Mouse (Mus musculus) lung, postnatal 0 days (tissue): ENCODE data around the gene Safb.

Experiments used
- CTCF ChIP-seq: IDR thresholded peaks from 2 replicates; pipeline ENCODE4 v1.5.1; 2016; ENCODE audit warnings: antibody characterized with exemption, mild to moderate bottlenecking
- EP300 ChIP-seq: IDR thresholded peaks from 2 replicates; pipeline ENCODE4 v1.6.1; 2016; ENCODE audit warnings: antibody characterized with exemption, mild to moderate bottlenecking, control low read depth

- TF ChIP-seq CTCF, result no peak
- no peak for TF ChIP-seq EP300
Measured at GRCm38 (mm10) chr17:56554122-56554551, 30.5 kb upstream of the Safb start, which contains the start of gene Gm20219.
